Mouse (Mus musculus) megakaryocyte, embryonic 14.5 days (primary cell): Measurements from ENCODE around the gene Dact2. TPM values are rescaled to one million over a fixed set of nuclear protein-coding genes. Genes with fewer than 3 reads are reported as not detected.

Source experiments
- H3K27me3 ChIP-seq: replicated peaks from 2 replicates; pipeline ENCODE3; 2012; ENCODE audit warnings: inconsistent platforms
- H3K36me3 ChIP-seq: replicated peaks from 2 replicates; pipeline ENCODE3; 2012; ENCODE audit warnings: low read length, inconsistent platforms, mixed read lengths
- H3K4me1 ChIP-seq: 2 replicates; pipeline ENCODE4 v1.6.1; 2012; ENCODE audit warnings: inconsistent platforms
- H3K4me3 ChIP-seq: replicated peaks from 2 replicates; pipeline ENCODE3; 2012; ENCODE audit warnings: moderate library complexity, mild to moderate bottlenecking, inconsistent platforms
- H3K9me3 ChIP-seq: 2 replicates; pipeline ENCODE4 v1.6.1; 2012; ENCODE audit warnings: inconsistent platforms
- FLI1 ChIP-seq: IDR thresholded peaks from 2 replicates; pipeline ENCODE4 v1.6.1; 2012; ENCODE audit warnings: low read length, inconsistent platforms, mixed read lengths
- GATA1 ChIP-seq: IDR thresholded peaks from 3 replicates; pipeline ENCODE4 v1.6.1; 2012; ENCODE audit warnings: mixed read lengths, low read length, inconsistent platforms, borderline replicate concordance
- polyA plus RNA-seq: library from polyadenylated mRNA; stranded (reverse); fragments of >175 nt; gene quantifications from 2 replicates; pipeline ENCODE4 v1.2.3, GENCODE M21; 2012; ENCODE audit warnings: low replicate concordance; ENCODE audit not compliant: insufficient read depth

Gene Dact2
- polyA plus RNA-seq, 1 experiment = 0.19 TPM

- Histone ChIP-seq H3K4me1 (no peaks in the 10 kb centered on the region), H3K27me3 (peaks cover 17% of the 10 kb centered on the region), H3K36me3 (no peaks in the 10 kb centered on the region), H3K9me3 (no peaks in the 10 kb centered on the region), H3K4me3 (no peak overlapping the region)
- TF ChIP-seq GATA1 = no peak
- no peak for TF ChIP-seq FLI1
Measured at GRCm38 (mm10) chr17:14234774-14235389, 30.8 kb upstream of the Dact2 start.

DNA sequence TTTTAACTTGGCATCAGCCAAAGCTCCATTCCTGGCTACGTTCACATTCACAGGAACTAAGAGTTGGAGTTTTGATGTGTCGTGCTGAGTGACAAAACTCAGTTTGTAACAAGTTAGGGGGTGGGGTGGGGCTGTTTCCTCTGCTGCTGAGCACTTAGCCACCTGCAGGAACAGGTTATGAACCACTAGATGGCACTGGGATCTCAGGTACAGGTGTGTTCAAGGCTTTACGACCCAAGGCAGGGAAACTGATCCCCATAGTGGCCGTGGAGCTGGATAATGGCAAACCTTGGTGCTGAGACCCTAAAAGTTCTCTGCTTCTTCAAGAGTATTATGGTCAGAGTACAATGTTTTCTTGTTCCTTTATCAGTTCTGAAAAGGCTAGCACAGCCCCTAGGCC lies 29.6 kb upstream of the Dact2 start:
- Histone ChIP-seq H3K4me3 (no peak overlapping the region), H3K36me3 (no peaks in the 10 kb centered on the region), H3K27me3 (peaks cover 21% of the 10 kb centered on the region), H3K9me3 (no peaks in the 10 kb centered on the region), H3K4me1 (no peaks in the 10 kb centered on the region)
- TF ChIP-seq GATA1 (no peak), FLI1 (no peak)

GRCm38 (mm10) chr17:14232629-14233028 lies 28.5 kb upstream of the Dact2 start:
- no peaks in the 10 kb centered on the region for H3K36me3 ChIP-seq
- H3K4me1 ChIP-seq = no peaks in the 10 kb centered on the region
- no peak for TF ChIP-seq FLI1
- TF ChIP-seq GATA1 = no peak
- no peaks in the 10 kb centered on the region for H3K9me3 ChIP-seq
- H3K4me3 ChIP-seq = no peak overlapping the region
- H3K27me3 ChIP-seq = peaks cover 24% of the 10 kb centered on the region

DNA sequence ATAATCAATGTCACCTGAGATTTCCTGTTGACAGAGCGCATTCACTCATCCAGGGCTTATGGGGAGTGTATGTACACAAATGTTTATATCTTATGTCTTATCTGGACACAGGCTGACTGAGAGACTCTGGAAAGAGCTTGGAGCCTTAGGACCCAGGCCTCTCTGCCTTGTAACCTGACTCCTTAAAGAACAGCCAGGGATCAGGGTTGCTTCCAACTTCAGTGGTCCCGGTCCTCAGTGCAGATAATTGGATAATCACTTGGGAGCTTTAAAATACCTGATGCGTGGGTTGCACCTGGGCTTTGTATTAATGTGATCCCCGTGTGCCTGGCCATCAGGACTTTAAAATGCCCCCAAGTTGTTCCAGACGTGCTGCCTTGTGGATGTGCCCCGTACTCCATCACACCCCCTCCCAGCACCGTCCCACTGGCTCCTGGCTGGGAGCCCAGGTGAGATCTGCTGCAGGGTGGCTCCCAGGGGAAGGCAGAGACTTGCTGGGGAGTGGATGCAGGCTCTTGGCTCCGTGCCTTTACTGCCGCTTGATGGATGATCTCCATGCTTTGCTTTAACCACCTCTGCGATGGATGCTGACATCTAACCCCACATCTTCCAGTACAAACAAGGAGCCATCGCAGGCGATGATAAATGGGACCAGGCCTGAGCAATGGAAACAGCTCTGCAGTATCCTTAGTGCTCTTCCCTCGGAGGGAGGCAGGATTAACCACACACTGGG lies 26.8 kb upstream of the Dact2 start:
- peaks cover 26% of the 10 kb centered on the region for H3K27me3 ChIP-seq

DNA sequence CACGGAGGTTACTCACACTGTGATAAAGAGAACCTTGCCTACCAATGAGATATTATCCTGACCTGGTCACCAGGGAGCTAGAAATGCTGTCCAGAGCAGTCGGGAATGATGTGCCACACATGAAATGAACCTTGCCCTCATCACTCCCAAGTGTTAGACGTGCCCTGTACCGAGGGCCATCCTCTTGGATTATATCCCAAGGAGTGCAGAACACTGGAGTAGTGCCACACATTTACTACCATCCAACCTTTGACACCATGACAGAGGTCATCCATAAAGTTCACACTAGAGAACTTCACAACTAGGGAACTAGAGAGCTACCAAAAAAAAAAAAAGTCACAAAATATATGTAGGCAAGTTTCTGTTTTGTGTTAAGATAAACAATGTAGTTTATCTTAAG lies 24.3 kb upstream of the Dact2 start:
- Histone ChIP-seq H3K36me3 (no peaks in the 10 kb centered on the region), H3K4me3 (no peak overlapping the region), H3K27me3 (peaks cover 22% of the 10 kb centered on the region), H3K4me1 (no peaks in the 10 kb centered on the region), H3K9me3 (no peaks in the 10 kb centered on the region)
- no peak for TF ChIP-seq GATA1
- no peak for TF ChIP-seq FLI1

More for the DNA sequence above, 26.8 kb upstream of the Dact2 start:
- no peaks in the 10 kb centered on the region for H3K36me3 ChIP-seq
- H3K4me1 ChIP-seq = no peaks in the 10 kb centered on the region
- no peak for TF ChIP-seq GATA1
- no peak for TF ChIP-seq FLI1
- no peak overlapping the region for H3K4me3 ChIP-seq
- no peaks in the 10 kb centered on the region for H3K9me3 ChIP-seq

- peaks cover 20% of the 10 kb centered on the region for H3K27me3 ChIP-seq
- no peak for TF ChIP-seq FLI1
- TF ChIP-seq GATA1 = no peak
- H3K4me3 ChIP-seq = no peak overlapping the region
- H3K4me1 ChIP-seq = no peaks in the 10 kb centered on the region
- no peaks in the 10 kb centered on the region for H3K9me3 ChIP-seq
- H3K36me3 ChIP-seq = no peaks in the 10 kb centered on the region
Measured at GRCm38 (mm10) chr17:14227601-14228000, 23.5 kb upstream of the Dact2 start.

DNA sequence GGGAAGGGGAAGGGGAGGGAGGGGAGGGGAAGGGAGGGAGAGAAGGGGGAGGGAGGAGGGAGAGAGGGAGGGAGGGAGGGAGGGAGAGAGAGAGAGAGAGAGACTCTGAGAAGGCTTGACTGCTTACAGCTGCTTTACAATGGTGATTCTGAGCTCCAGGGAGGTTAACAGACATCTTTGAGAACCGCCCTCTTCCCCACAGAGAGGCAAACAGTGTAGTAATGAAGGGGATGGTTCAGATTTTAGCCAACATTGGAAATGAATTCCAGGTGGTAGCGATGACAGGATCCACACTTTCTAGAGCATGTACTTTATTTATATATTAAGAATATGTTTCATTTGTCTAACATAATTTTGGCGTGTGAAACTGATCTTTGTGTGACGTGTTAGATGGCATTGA lies 22.7 kb upstream of the Dact2 start:
- no peaks in the 10 kb centered on the region for H3K4me1 ChIP-seq
- H3K9me3 ChIP-seq = no peaks in the 10 kb centered on the region
- no peak overlapping the region for H3K4me3 ChIP-seq

GRCm38 (mm10) chr17:14225982-14226652 lies 22.0 kb upstream of the Dact2 start:
- TF ChIP-seq FLI1 = no peak
- no peaks in the 10 kb centered on the region for H3K4me1 ChIP-seq
- no peaks in the 10 kb centered on the region for H3K9me3 ChIP-seq
- peaks cover 18% of the 10 kb centered on the region for H3K27me3 ChIP-seq
- H3K36me3 ChIP-seq = no peaks in the 10 kb centered on the region
- H3K4me3 ChIP-seq = no peak overlapping the region

More for the DNA sequence above, 22.7 kb upstream of the Dact2 start:
- Histone ChIP-seq H3K36me3 (no peaks in the 10 kb centered on the region), H3K27me3 (peaks cover 21% of the 10 kb centered on the region)
- no peak for TF ChIP-seq FLI1
- TF ChIP-seq GATA1 = no peak

DNA sequence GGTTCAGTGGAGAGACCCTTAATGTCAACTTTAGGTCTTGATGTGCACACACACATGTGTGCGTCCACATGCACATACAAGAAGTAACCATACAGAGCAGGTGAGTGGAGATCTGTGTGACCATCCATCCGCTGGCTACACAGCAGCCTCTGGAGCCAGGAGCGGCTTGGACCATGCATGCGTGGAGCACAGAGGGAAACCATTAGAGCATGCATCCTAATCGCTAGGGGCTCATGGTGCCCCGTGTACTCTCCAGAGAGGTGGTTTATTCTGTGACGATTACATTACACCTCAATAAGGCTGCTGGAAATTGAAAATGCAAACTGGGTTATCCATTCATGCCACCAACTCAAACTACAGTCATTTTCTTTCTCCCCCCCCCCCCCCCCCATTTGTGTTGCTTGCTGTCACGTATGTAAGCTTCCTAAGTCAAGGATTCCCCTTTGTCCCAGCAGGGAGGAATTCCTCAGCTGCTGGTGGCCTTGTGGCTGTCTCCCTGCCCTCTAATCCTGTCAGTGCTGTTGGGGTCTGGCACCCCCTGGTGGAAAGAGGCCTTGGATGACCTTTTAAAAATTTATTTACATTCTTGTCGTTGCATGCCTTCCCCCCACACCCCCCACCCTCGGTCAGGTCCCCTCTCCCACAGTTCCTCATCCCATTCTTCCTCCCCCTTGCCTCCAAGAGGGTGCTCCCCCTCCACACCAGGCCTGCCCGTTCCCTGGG lies 17.9 kb upstream of the Dact2 start:
- Histone ChIP-seq H3K4me3 (no peak overlapping the region), H3K27me3 (peaks cover 7% of the 10 kb centered on the region)

More for the DNA sequence above, 17.9 kb upstream of the Dact2 start:
- Histone ChIP-seq H3K4me1 (no peaks in the 10 kb centered on the region), H3K36me3 (no peaks in the 10 kb centered on the region), H3K9me3 (0 out of 2 replicates have a peak, but pooled peaks cover 2% of the 10 kb centered on the region)
- no peak for TF ChIP-seq GATA1
- no peak for TF ChIP-seq FLI1
